Mouse (Mus musculus) hindbrain, postnatal 0 days (tissue): ENCODE data around the gene Tfb2m. TPM values are rescaled to one million over a fixed set of nuclear protein-coding genes. Genes with fewer than 3 reads are reported as not detected.

ENCODE experiments used
- ATAC-seq: fragments of 200-750 bp; cut with Nextera tagmentation; 2 replicates; pipeline ENCODE4 v1.8.0; 2017; ENCODE audit warnings: mild to moderate bottlenecking, moderate TSS enrichment, moderate library complexity
- DNase-seq: peaks from one replicate; pipeline ENCODE4 v3.0.0-alpha.2; 2015; ENCODE audit warnings: low spot score
- H3K27ac ChIP-seq: fragments of 300-500 bp; sonication (generic); 2 replicates; pipeline ENCODE4 v1.5.1; 2014; ENCODE audit warnings: mild to moderate bottlenecking
- H3K27me3 ChIP-seq: fragments of 300-500 bp; sonication (generic); 2 replicates; pipeline ENCODE4 v1.6.1; 2014; ENCODE audit warnings: low read length, mixed read lengths; ENCODE audit not compliant: insufficient read depth
- H3K36me3 ChIP-seq: fragments of 300-500 bp; sonication (generic); 2 replicates; pipeline ENCODE4 v1.6.1; 2014; ENCODE audit warnings: low read length, mixed read lengths; ENCODE audit not compliant: insufficient read depth
- H3K4me1 ChIP-seq: fragments of 300-500 bp; sonication (generic); 2 replicates; pipeline ENCODE4 v1.6.1; 2014; ENCODE audit warnings: antibody characterized with exemption, low read length, mixed read lengths; ENCODE audit not compliant: insufficient read depth
- H3K4me2 ChIP-seq: fragments of 300-500 bp; sonication (generic); 2 replicates; pipeline ENCODE4 v1.6.1; 2014; ENCODE audit warnings: low read depth, mild to moderate bottlenecking, low read length, moderate library complexity, mixed read lengths
- H3K4me3 ChIP-seq: fragments of 300-500 bp; sonication (generic); 2 replicates; pipeline ENCODE4 v1.5.1; 2014; ENCODE audit warnings: low read length
- H3K9ac ChIP-seq: fragments of 300-500 bp; sonication (generic); replicated peaks from 2 replicates; pipeline ENCODE4 v1.6.1; 2014; ENCODE audit warnings: mild to moderate bottlenecking, low read length, moderate library complexity, mixed read lengths
- H3K9me3 ChIP-seq: fragments of 300-500 bp; sonication (generic); 2 replicates; pipeline ENCODE4 v1.6.1; 2016; ENCODE audit warnings: low read length, mixed read lengths
- CTCF ChIP-seq: IDR thresholded peaks from 2 replicates; pipeline ENCODE4 v1.5.1; 2016; ENCODE audit warnings: antibody characterized with exemption, control low read depth, low read depth
- WGBS: fragments of 180-500 bp; shearing (Covaris S2); extraction: QIAGEN DNeasy Blood & Tissue Kit; methylation state at CpG from one replicate; pipeline ENCODE4 v1.1.7; 2014; 5-methylcytosine and 5-hydroxymethylcytosine counted together
- polyA plus RNA-seq: library from polyadenylated mRNA; unstranded; fragments of >200 nt; fragmentation: Nextera tagmentation; extraction: Ambion mirVana; gene quantifications from 2 replicates; pipeline ENCODE4 v1.2.1, GENCODE M21; 2015
- total RNA-seq: library from RNA; depleted of rRNA; stranded (reverse); fragments of >200 nt; gene quantifications from 2 replicates; pipeline ENCODE4 v1.2.3, GENCODE M21; 2014

Tfb2m gene
- total and polyA plus RNA-seq, 2 experiments from 2014 or later, result 9.2 to 30.5 TPM

GRCm38 (mm10) chr1:179560845-179561430 is 14.9 kb upstream of the Tfb2m start:
- DNase-seq (no peak), ATAC-seq (no peak)
- H3K4me1 ChIP-seq, result no peaks in the 10 kb centered on the region
- no peak overlapping the region for H3K9ac ChIP-seq
- H3K9me3 ChIP-seq, result no peaks in the 10 kb centered on the region
- TF ChIP-seq CTCF, result no peak
- no peaks in the 10 kb centered on the region for H3K27me3 ChIP-seq
- H3K27ac ChIP-seq, result no peak overlapping the region
- H3K4me2 ChIP-seq, result no peak overlapping the region
- 89% methylated on average over 6 of the region's 6 CpGs for WGBS
- no peaks in the 10 kb centered on the region for H3K36me3 ChIP-seq
- H3K4me3 ChIP-seq, result no peak overlapping the region

- TF ChIP-seq CTCF, result no peak
- Histone ChIP-seq H3K9ac (no peak overlapping the region), H3K9me3 (no peaks in the 10 kb centered on the region), H3K4me2 (no peak overlapping the region), H3K27ac (no peak overlapping the region), H3K36me3 (no peaks in the 10 kb centered on the region), H3K4me1 (no peaks in the 10 kb centered on the region), H3K4me3 (no peak overlapping the region), H3K27me3 (no peaks in the 10 kb centered on the region)
- no peak for ATAC-seq
- WGBS, result 81% methylated on average over 11 of the region's 11 CpGs
- DNase-seq, result no peak
These were observed 13.6 kb upstream of the Tfb2m start for GRCm38 (mm10) chr1:179559446-179560194.

- Histone ChIP-seq H3K36me3 (no peaks in the 10 kb centered on the region), H3K4me2 (no peak overlapping the region), H3K4me3 (no peak overlapping the region), H3K9ac (no peak overlapping the region), H3K9me3 (no peaks in the 10 kb centered on the region), H3K27me3 (no peaks in the 10 kb centered on the region), H3K4me1 (no peaks in the 10 kb centered on the region), H3K27ac (no peak overlapping the region)
- TF ChIP-seq CTCF, result no peak
- ATAC-seq (no peak), DNase-seq (no peak)
- 89% methylated on average over 3 of the region's 3 CpGs for WGBS
These were observed 10.9 kb upstream of the Tfb2m start for GRCm38 (mm10) chr1:179556921-179557320.

DNA sequence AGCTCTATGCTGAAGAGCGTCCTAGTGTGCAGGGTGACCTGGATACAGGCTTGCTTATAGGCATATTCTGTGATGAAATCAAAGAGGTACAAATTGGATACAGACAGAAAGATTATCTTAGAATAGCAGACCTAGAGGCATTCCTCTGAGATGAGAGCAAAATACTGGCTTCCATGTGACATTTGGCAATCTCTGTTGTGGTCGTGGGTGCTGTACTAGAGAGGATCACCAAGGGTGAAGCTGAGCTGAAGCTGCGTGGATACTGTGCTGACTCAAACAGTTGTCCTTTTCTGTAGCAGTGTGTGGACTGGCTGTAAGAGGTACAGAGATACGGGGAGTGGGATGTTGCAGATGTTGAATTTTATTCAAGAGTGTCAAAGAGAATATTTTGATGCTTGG is 7.9 kb upstream of the Tfb2m start:
- H3K27ac ChIP-seq, result no peak overlapping the region
- no peaks in the 10 kb centered on the region for H3K27me3 ChIP-seq
- 74% methylated on average over 4 of the region's 4 CpGs for WGBS
- H3K4me1 ChIP-seq, result no peaks in the 10 kb centered on the region
- DNase-seq (no peak), ATAC-seq (no peak)
- no peak for TF ChIP-seq CTCF
- no peak overlapping the region for H3K9ac ChIP-seq
- H3K9me3 ChIP-seq, result no peaks in the 10 kb centered on the region
- H3K4me3 ChIP-seq, result no peak overlapping the region
- H3K36me3 ChIP-seq, result no peaks in the 10 kb centered on the region
- no peak overlapping the region for H3K4me2 ChIP-seq

DNA sequence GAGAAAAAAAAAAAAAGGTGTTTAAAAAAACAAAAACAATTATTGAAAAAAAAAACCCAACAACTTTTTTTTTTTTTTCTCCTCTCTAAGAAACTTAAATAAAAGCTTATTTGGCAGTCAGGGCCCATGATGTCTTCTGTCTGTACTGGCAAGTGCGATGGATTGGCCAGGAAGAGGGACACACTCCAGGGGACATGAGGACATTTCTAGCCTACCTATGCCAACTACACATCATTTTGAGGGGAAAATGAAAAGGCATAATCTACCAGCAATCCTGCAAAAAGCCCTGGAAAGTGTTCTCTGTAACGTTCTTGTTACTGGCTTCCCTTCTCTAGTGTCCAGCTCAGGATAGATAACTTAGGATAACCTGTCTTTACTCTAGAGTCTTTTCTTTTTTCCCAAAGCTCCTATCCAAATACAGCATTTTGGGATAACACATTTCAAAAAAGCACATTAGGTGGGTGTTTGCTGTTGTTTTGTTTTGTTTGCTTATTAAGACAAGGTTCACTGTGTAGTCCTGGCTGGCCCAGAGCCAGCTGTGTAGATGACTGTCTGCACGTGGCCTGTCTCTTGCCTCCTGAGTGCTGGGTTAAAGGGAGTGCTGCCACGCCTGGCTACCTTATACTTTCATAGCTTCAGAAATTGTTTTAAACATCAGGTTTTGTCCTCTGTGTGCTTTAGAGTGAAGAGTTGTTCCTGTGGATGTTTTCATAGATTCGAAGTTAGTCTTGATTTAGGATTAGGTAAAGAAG is 7.3 kb upstream of the Tfb2m start:
- H3K27ac ChIP-seq, result no peak overlapping the region
- 0 out of 2 replicates have a peak, but pooled peaks cover under 1% of the 10 kb centered on the region for H3K4me1 ChIP-seq
- H3K4me3 ChIP-seq, result no peak overlapping the region
- WGBS, result 61% methylated on average over 5 of the region's 5 CpGs
- H3K4me2 ChIP-seq, result no peak overlapping the region
- peak; percentile 37 for DNase-seq
- H3K36me3 ChIP-seq, result no peaks in the 10 kb centered on the region
- TF ChIP-seq CTCF, result no peak
- no peaks in the 10 kb centered on the region for H3K9me3 ChIP-seq
- H3K9ac ChIP-seq, result no peak overlapping the region
- no peak for ATAC-seq
- H3K27me3 ChIP-seq, result no peaks in the 10 kb centered on the region

- no peak overlapping the region for H3K4me2 ChIP-seq
- ATAC-seq, result no peak
These were observed 6.7 kb upstream of the Tfb2m start for GRCm38 (mm10) chr1:179552751-179553150.

DNA sequence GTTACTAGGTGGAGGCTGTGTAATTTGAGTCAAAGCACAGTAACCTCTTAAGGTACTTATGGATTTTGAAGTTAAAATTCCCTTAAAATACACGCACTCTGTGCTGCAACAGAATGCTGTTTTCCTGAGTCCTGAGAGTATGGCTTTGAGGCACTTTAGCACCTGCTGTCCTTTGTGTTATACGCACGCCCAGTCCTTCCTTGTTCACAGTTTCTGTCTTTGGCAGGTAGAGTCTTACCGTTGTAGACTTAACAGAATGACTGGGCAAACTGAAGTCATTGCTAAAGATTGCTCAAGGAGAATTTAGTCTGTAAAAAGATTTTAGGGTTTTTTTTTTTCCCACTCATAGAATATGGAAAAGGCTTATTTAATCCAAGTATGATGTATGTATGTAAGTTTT is 5.9 kb upstream of the Tfb2m start:
- TF ChIP-seq CTCF, result no peak
- Histone ChIP-seq H3K9ac (no peak overlapping the region), H3K4me2 (no peak overlapping the region), H3K27me3 (no peaks in the 10 kb centered on the region), H3K27ac (no peak overlapping the region), H3K9me3 (no peaks in the 10 kb centered on the region), H3K4me3 (no peak overlapping the region), H3K4me1 (peaks cover 12% of the 10 kb centered on the region), H3K36me3 (no peaks in the 10 kb centered on the region)
- no peak for DNase-seq
- 83% methylated on average over 4 of the region's 4 CpGs for WGBS
- ATAC-seq, result no peak

More at GRCm38 (mm10) chr1:179552751-179553150, 6.7 kb upstream of the Tfb2m start:
- no peaks in the 10 kb centered on the region for H3K9me3 ChIP-seq
- no peaks in the 10 kb centered on the region for H3K27me3 ChIP-seq
- no peak overlapping the region for H3K27ac ChIP-seq
- no peak overlapping the region for H3K9ac ChIP-seq
- no peak for DNase-seq
- WGBS, result 40% methylated on average over 7 of the region's 7 CpGs
- peaks cover 7% of the 10 kb centered on the region for H3K4me1 ChIP-seq
- H3K4me3 ChIP-seq, result no peak overlapping the region
- no peak for TF ChIP-seq CTCF
- no peaks in the 10 kb centered on the region for H3K36me3 ChIP-seq
